Mouse (Mus musculus): Measurements from ENCODE around the gene B630019K06Rik.
"Not testable (repeated sequence)": the region's sequence is repeated elsewhere in the genome, so short reads cannot be mapped to it uniquely, and the experiment has no call there.

DNA sequence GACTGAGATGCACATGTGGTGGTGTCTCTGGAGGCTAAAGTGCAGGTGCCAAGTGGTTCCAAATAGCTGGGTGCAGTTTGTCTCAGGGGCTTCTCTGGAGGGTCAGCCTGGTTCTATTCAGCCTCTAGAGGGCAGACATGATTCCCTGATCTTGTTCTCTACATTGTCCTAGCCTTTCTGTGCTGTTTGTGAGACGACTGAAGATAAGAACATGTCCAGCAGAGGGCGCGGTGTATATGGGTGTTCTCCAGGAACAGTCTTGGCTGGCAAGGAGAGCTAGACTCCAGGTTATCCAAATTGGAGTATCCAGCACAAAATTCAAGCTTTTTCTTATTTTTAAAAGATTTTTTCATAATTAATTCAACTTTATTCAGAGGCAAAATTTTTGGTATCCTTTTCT, 27.9 kb upstream of the B630019K06Rik start:
- TF ChIP-seq FLI1 (IDR thresholded peaks at IDR 0.05; ENCODE audit: low read length); GATA1 (IDR thresholded peaks at IDR 0.05; ENCODE audit: borderline replicate concordance, low read length): not testable (repeated sequence)

Data from megakaryocyte, embryonic 14.5 days (primary cell).